Mouse (Mus musculus) lung, postnatal 0 days (tissue): ENCODE measurements around the gene Olfr533.

Experiments used
- CTCF ChIP-seq: IDR thresholded peaks from 2 replicates; pipeline ENCODE4 v1.5.1; 2016; ENCODE audit warnings: antibody characterized with exemption, mild to moderate bottlenecking
- EP300 ChIP-seq: IDR thresholded peaks from 2 replicates; pipeline ENCODE4 v1.6.1; 2016; ENCODE audit warnings: antibody characterized with exemption, mild to moderate bottlenecking, control low read depth

DNA sequence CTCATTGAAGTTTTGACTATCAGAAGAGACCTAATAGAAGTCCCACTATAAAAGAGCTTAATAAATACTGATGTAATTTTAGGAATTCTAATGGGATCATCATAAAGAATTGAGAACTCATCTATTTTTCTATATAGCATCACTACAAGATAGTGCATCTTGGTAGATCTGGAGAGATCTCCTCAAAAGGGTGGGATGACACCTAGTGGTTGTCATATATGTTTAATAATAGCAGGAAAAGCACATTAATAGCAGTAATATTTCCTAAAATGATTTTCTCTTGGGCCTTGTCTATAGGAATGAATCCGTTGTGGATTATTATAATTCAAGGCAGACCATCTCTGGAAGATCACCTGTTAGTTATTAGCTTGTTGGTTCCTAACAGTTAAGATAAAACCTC, 20.0 kb upstream of the Olfr533 start:
- TF ChIP-seq CTCF (no peak), EP300 (no peak)
